Mouse (Mus musculus) myocyte (in vitro differentiated cells): ENCODE measurements at regions not wholly inside any gene's neighbourhood (a gene's known extent, or its start where the extent isn't known, plus 50 kb on each side); places are given as distances from the start of the nearest gene placed in this dataset.

ENCODE experiments used
- E2F4 ChIP-seq: IDR thresholded peaks from one replicate; pipeline ENCODE4 v1.6.1; 2011; ENCODE audit warnings: mild to moderate bottlenecking, control low read depth, moderate library complexity; ENCODE audit not compliant: insufficient read depth
- POLR2A ChIP-seq: IDR thresholded peaks from one replicate; pipeline ENCODE4 v1.6.1; 2011; ENCODE audit warnings: low read depth, mild to moderate bottlenecking, control low read depth, moderate library complexity; ENCODE audit not compliant: insufficient read length
- REST ChIP-seq: IDR thresholded peaks from one replicate; pipeline ENCODE4 v1.6.1; 2011; ENCODE audit warnings: mild to moderate bottlenecking, control low read depth, moderate library complexity; ENCODE audit not compliant: insufficient read depth, insufficient read length
- TCF12 ChIP-seq: IDR thresholded peaks from one replicate; pipeline ENCODE4 v1.6.1; 2011; ENCODE audit warnings: mild to moderate bottlenecking, control low read depth; ENCODE audit not compliant: poor library complexity, insufficient read depth, severe bottlenecking
- USF1 ChIP-seq: IDR thresholded peaks from one replicate; pipeline ENCODE4 v1.6.1; 2011; ENCODE audit warnings: low read depth, mild to moderate bottlenecking, control low read depth, moderate library complexity

- TF ChIP-seq TCF12 (no peak), POLR2A (no peak), E2F4 (no peak), USF1 (no peak), REST (no peak)
These were observed 99.0 kb downstream of the Teddm3 start for GRCm38 (mm10) chr16:21054772-21055171.
